Mouse (Mus musculus): ENCODE data around the gene D330020A13Rik. TPM values are rescaled to one million over a fixed set of nuclear protein-coding genes. Genes with fewer than 3 reads are reported as not detected.

D330020A13Rik gene
- polyA plus RNA-seq, 1 experiment: 0.06 TPM

DNA sequence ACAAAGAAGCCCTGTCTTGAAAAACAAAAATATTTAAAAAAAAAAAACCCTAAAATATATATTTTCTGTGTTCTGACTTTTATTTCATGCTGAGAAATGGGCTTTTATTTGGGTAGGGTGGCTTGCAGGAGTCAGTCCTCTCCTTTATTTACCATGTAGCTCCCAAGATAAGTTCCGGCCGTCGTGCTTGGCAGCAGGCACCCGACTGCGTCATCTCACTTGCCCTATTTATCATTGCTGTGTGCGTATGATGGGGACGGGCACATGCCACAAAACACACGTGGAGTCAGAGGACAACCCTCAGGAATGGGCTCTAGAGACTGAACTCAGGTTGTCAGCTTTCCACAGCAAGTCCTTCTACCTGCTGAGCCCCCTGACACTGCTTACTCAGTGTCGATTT lies 25.0 kb downstream of the D330020A13Rik start:
- Histone ChIP-seq H3K36me3 (ENCODE audit: control insufficient read depth, insufficient read depth) (no peaks in the 10 kb centered on the region), H3K4me3 (no peak overlapping the region), H3K4me2 (ENCODE audit: low read depth) (no peak overlapping the region), H3K27me3 (ENCODE audit: control insufficient read depth, insufficient read depth, insufficient read length) (peaks cover 5% of the 10 kb centered on the region), H3K79me2 (ENCODE audit: control insufficient read depth, insufficient read depth) (no peaks in the 10 kb centered on the region), H3ac (ENCODE audit: control insufficient read depth, insufficient read length) (no peak overlapping the region)
- TF ChIP-seq REST (IDR thresholded peaks at IDR 0.05; ENCODE audit: insufficient read depth, insufficient read length) (no peak), E2F4 (IDR thresholded peaks at IDR 0.05; ENCODE audit: insufficient read depth) (no peak), TCF12 (IDR thresholded peaks at IDR 0.05; ENCODE audit: insufficient read depth, poor library complexity, severe bottlenecking) (no peak), MYOD1 (IDR thresholded peaks at IDR 0.05; ENCODE audit: control insufficient read depth in 1 of 3, insufficient read length in 2 of 3, low read depth in 2 of 3) (no peak), POLR2A (IDR thresholded peaks at IDR 0.05; ENCODE audit: insufficient read length, low read depth) (no peak), SRF (IDR thresholded peaks at IDR 0.05; ENCODE audit: control insufficient read depth, insufficient read length, low read depth) (no peak), TCF3 (IDR thresholded peaks at IDR 0.05; ENCODE audit: insufficient read length, low read depth) (no peak), MAX (IDR thresholded peaks at IDR 0.05; ENCODE audit: low read depth) (no peak), CEBPB (IDR thresholded peaks at IDR 0.05; ENCODE audit: insufficient read depth, poor library complexity, severe bottlenecking) (no peak), MYOG (IDR thresholded peaks at IDR 0.05; ENCODE audit: control insufficient read depth in 1 of 3, insufficient read depth in 1 of 3, insufficient read length in 2 of 3, low read depth in 2 of 3) (no peak), POLR2AphosphoS2 (IDR thresholded peaks at IDR 0.05; ENCODE audit: insufficient read length, low read depth) (no peak), USF1 (IDR thresholded peaks at IDR 0.05; ENCODE audit: low read depth) (no peak)

DNA sequence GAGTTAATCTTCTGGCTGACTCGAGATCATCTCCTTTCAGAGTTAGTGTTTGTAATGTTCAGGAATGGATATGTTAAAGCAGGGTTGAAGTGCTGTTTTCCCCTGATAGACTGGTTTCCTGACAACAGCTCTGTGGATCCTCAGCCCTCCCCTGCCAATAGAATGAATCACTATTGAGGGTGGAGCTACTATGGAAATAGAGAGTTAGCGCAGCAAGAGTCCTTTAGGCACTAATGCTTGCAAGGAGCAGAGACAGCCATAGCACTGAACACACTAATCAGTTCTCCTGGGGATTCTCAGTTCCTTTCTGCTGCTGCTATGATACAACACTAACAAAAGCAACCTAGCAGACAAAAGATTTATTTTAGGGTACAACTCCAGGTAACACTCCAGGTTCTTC lies 26.2 kb downstream of the D330020A13Rik start:
- TF ChIP-seq POLR2A (IDR thresholded peaks at IDR 0.05; ENCODE audit: insufficient read length, low read depth) (no peak), POLR2AphosphoS2 (IDR thresholded peaks at IDR 0.05; ENCODE audit: insufficient read length, low read depth) (no peak), MAX (IDR thresholded peaks at IDR 0.05; ENCODE audit: low read depth) (no peak), MYOG (IDR thresholded peaks at IDR 0.05; ENCODE audit: control insufficient read depth in 1 of 3, insufficient read depth in 1 of 3, insufficient read length in 2 of 3, low read depth in 2 of 3) (no peak), TCF12 (IDR thresholded peaks at IDR 0.05; ENCODE audit: insufficient read depth, poor library complexity, severe bottlenecking) (no peak), MYOD1 (IDR thresholded peaks at IDR 0.05; ENCODE audit: control insufficient read depth in 1 of 3, insufficient read length in 2 of 3, low read depth in 2 of 3) (no peak), CEBPB (IDR thresholded peaks at IDR 0.05; ENCODE audit: insufficient read depth, poor library complexity, severe bottlenecking) (no peak), E2F4 (IDR thresholded peaks at IDR 0.05; ENCODE audit: insufficient read depth) (no peak)
- Histone ChIP-seq H3K79me2 (ENCODE audit: control insufficient read depth, insufficient read depth) (no peaks in the 10 kb centered on the region), H3K36me3 (ENCODE audit: control insufficient read depth, insufficient read depth) (no peaks in the 10 kb centered on the region), H3K4me3 (no peak overlapping the region), H3K27me3 (ENCODE audit: control insufficient read depth, insufficient read depth, insufficient read length) (peaks cover 3% of the 10 kb centered on the region), H3ac (ENCODE audit: control insufficient read depth, insufficient read length) (no peak overlapping the region), H3K4me2 (ENCODE audit: low read depth) (no peak overlapping the region)

DNA sequence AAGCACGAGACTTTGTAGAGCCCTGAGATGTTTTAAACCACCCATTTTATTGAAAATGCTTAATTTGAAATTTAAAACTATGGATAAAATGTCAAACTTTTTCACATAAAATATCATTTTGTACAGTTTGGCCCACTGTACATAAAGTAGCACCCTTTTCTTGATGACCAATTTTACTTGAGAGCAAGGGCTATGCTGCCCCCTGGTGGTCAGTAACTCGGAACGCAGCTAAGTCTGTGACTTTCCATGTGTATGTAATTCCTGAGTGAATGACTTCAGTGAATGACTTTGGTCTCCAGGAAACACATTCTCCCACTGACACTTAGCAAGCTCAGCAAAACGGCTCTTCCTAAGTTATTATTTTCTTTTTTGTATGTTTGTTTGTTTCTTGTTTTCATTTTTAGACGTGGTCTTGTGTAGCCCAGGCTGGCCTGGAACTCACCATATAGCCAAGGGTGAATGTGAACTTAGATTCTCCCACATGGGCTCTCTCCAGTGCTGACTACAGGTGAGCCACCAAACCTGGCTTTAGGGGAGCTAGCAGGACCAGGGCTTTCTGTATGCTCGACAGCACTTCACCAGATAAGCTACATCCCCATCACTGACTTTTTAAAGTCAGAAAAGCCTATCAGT lies 30.2 kb downstream of the D330020A13Rik start:
- Histone ChIP-seq H3K36me3 (ENCODE audit: control insufficient read depth, insufficient read depth) (peaks cover 6% of the 10 kb centered on the region), H3K4me2 (ENCODE audit: low read depth) (no peak overlapping the region), H3ac (ENCODE audit: control insufficient read depth, insufficient read length) (no peak overlapping the region), H3K27me3 (ENCODE audit: control insufficient read depth, insufficient read depth, insufficient read length) (no peaks in the 10 kb centered on the region), H3K4me3 (no peak overlapping the region), H3K79me2 (ENCODE audit: control insufficient read depth, insufficient read depth) (no peaks in the 10 kb centered on the region)
- TF ChIP-seq USF1 (IDR thresholded peaks at IDR 0.05; ENCODE audit: low read depth) (no peak), REST (IDR thresholded peaks at IDR 0.05; ENCODE audit: insufficient read depth, insufficient read length) (no peak), TCF3 (IDR thresholded peaks at IDR 0.05; ENCODE audit: insufficient read length, low read depth) (no peak), CEBPB (IDR thresholded peaks at IDR 0.05; ENCODE audit: insufficient read depth, poor library complexity, severe bottlenecking) (no peak), SRF (IDR thresholded peaks at IDR 0.05; ENCODE audit: control insufficient read depth, insufficient read length, low read depth) (no peak), TCF12 (IDR thresholded peaks at IDR 0.05; ENCODE audit: insufficient read depth, poor library complexity, severe bottlenecking) (no peak), MYOD1 (IDR thresholded peaks at IDR 0.05; ENCODE audit: control insufficient read depth in 1 of 3, insufficient read length in 2 of 3, low read depth in 2 of 3) (no peak), POLR2A (IDR thresholded peaks at IDR 0.05; ENCODE audit: insufficient read length, low read depth) (no peak), POLR2AphosphoS2 (IDR thresholded peaks at IDR 0.05; ENCODE audit: insufficient read length, low read depth) (no peak), MAX (IDR thresholded peaks at IDR 0.05; ENCODE audit: low read depth) (no peak), MYOG (IDR thresholded peaks at IDR 0.05; ENCODE audit: control insufficient read depth in 1 of 3, insufficient read depth in 1 of 3, insufficient read length in 2 of 3, low read depth in 2 of 3) (no peak), E2F4 (IDR thresholded peaks at IDR 0.05; ENCODE audit: insufficient read depth) (no peak)

DNA sequence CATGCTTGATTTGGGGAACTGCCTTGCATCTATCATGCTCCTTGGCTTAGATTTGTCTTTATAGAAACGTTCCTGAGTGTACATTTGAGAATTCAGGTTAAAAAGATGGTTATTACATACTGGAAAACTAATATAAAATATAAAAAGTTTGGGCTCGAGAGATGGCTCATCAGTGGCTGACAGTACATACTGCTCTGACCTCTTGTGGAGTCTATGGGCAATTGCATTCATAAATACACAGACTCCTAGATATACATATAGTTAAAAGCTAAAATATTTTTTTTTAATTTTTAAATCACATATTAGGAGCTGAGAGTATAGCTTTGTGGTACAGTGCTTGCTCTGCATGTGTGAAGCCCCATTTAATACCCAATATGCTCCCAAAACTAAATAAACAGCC lies 38.2 kb downstream of the D330020A13Rik start:
- H3K4me3 ChIP-seq: no peak overlapping the region

More for the DNA sequence above, 38.2 kb downstream of the D330020A13Rik start:
- H3K36me3 ChIP-seq (ENCODE audit: control insufficient read depth, insufficient read depth): peaks cover 14% of the 10 kb centered on the region
- H3K79me2 ChIP-seq (ENCODE audit: control insufficient read depth, insufficient read depth): no peaks in the 10 kb centered on the region
- no peak overlapping the region for H3ac ChIP-seq (ENCODE audit: control insufficient read depth, insufficient read length)
- H3K27me3 ChIP-seq (ENCODE audit: control insufficient read depth, insufficient read depth, insufficient read length): no peaks in the 10 kb centered on the region
- TF ChIP-seq POLR2AphosphoS2 (IDR thresholded peaks at IDR 0.05; ENCODE audit: insufficient read length, low read depth) (no peak), MYOG (IDR thresholded peaks at IDR 0.05; ENCODE audit: control insufficient read depth in 1 of 3, insufficient read depth in 1 of 3, insufficient read length in 2 of 3, low read depth in 2 of 3) (no peak), POLR2A (IDR thresholded peaks at IDR 0.05; ENCODE audit: insufficient read length, low read depth) (no peak), TCF3 (IDR thresholded peaks at IDR 0.05; ENCODE audit: insufficient read length, low read depth) (no peak), REST (IDR thresholded peaks at IDR 0.05; ENCODE audit: insufficient read depth, insufficient read length) (no peak), SRF (IDR thresholded peaks at IDR 0.05; ENCODE audit: control insufficient read depth, insufficient read length, low read depth) (no peak), MAX (IDR thresholded peaks at IDR 0.05; ENCODE audit: low read depth) (no peak), USF1 (IDR thresholded peaks at IDR 0.05; ENCODE audit: low read depth) (no peak), CEBPB (IDR thresholded peaks at IDR 0.05; ENCODE audit: insufficient read depth, poor library complexity, severe bottlenecking) (no peak), MYOD1 (IDR thresholded peaks at IDR 0.05; ENCODE audit: control insufficient read depth in 1 of 3, insufficient read length in 2 of 3, low read depth in 2 of 3) (no peak), E2F4 (IDR thresholded peaks at IDR 0.05; ENCODE audit: insufficient read depth) (no peak), TCF12 (IDR thresholded peaks at IDR 0.05; ENCODE audit: insufficient read depth, poor library complexity, severe bottlenecking) (no peak)
- no peak overlapping the region for H3K4me2 ChIP-seq (ENCODE audit: low read depth)
